Mouse (Mus musculus): ENCODE measurements around the gene Samd10.

GRCm38 (mm10) chr2:181567338-181567737, 31.7 kb downstream of the Samd10 start:
- TF ChIP-seq GATA1 (IDR thresholded peaks at IDR 0.05; ENCODE audit: borderline replicate concordance, low read length) (no peak), FLI1 (IDR thresholded peaks at IDR 0.05; ENCODE audit: low read length) (no peak)

All from megakaryocyte, embryonic 14.5 days (primary cell).